26 mouse cellular contexts compared by ENCODE assay signal in genomic region chr6:146108695-146109094, GRCm38 (mm10).
A peak's percentile ranks its signal among the peaks of the same experiment; 100 is the strongest.
DNase-seq lines count a peak whose midpoint lies in the region; ATAC-seq and TF ChIP-seq lines count a peak whose summit lies in the region.
"Had no signal": no experiment of that assay in that cellular context is flagged by ENCODE, and none has a peak within 500 bp of the region (broad histone marks: within the 10 kb centered on the region; RNA-seq: fewer than 3 reads in every experiment).

No protein-coding gene starts in this region.

- ATAC-seq in embryonic facial prominence, embryonic 12.5 days (ENCODE audit: insufficient number of reproducible peaks, insufficient read depth, low FRiP score, low TSS enrichment): 0 out of 2 replicates have a peak, but pooled peaks have one; percentile 52
- ATAC-seq in lung, postnatal 0 days: no peak
- peak; percentile 48; the same call in 1 of the 2 replicates for ATAC-seq in limb, embryonic 13.5 days (ENCODE audit: low FRiP score, low read depth)
- ATAC-seq: forebrain, embryonic 15.5 days; hindbrain, embryonic 16.5 days; Patski had no signal

- H3K36me3 ChIP-seq in embryonic facial prominence, embryonic 12.5 days: no peaks in the 10 kb centered on the region
- H3K36me3 ChIP-seq in embryonic facial prominence, embryonic 10.5 days (replicated peaks): no peaks in the 10 kb centered on the region
- no peaks in the 10 kb centered on the region for H3K36me3 ChIP-seq in lung, postnatal 0 days (ENCODE audit: insufficient read depth, low read length)
- H3K36me3 ChIP-seq in limb, embryonic 13.5 days: no peaks in the 10 kb centered on the region
- H3K36me3 ChIP-seq: forebrain, embryonic 12.5 days; forebrain, embryonic 15.5 days; hindbrain, embryonic 10.5 days; hindbrain, embryonic 13.5 days had no signal

- no peak for TF ChIP-seq EP300 in lung, postnatal 0 days (IDR thresholded peaks at IDR 0.05)

- no peak for DNase-seq in embryonic facial prominence, embryonic 10.5 days (ENCODE audit: low spot score)
- DNase-seq in lung, postnatal 0 days (ENCODE audit: low spot score): peak; percentile 19
- DNase-seq in lung, adult 2 months: no peak
- DNase-seq in cerebellum, adult 11 months: no peak
- no peak for DNase-seq in layer of hippocampus, adult 18-20 months (ENCODE audit: low spot score in 2 of 2)
- no peak for DNase-seq in gastrocnemius, adult 2 months
- DNase-seq: adrenal gland, postnatal 10 days; adrenal gland, postnatal 36 days; cerebellum, adult 2 months; cerebellum, adult 9-11 months; cerebellum, postnatal 25 days; embryo, embryonic 11 days; gastrocnemius, postnatal 10 days; gastrocnemius, postnatal 36 days had no signal

- H3K27me3 ChIP-seq in embryonic facial prominence, embryonic 12.5 days: no peaks in the 10 kb centered on the region
- H3K27me3 ChIP-seq in embryonic facial prominence, embryonic 10.5 days (replicated peaks; ENCODE audit: low read depth, poor library complexity, severe bottlenecking): peaks cover 3% of the 10 kb centered on the region; the same call in 1 of the 2 replicates
- H3K27me3 ChIP-seq in lung, postnatal 0 days (replicated peaks; ENCODE audit: insufficient read depth, low read length): no peaks in the 10 kb centered on the region
- H3K27me3 ChIP-seq in limb, embryonic 13.5 days: no peaks in the 10 kb centered on the region
- H3K27me3 ChIP-seq: CH12.LX; forebrain, embryonic 12.5 days; forebrain, embryonic 15.5 days; hindbrain, embryonic 13.5 days; Patski had no signal

- no peak overlapping the region for H3K27ac ChIP-seq in embryonic facial prominence, embryonic 12.5 days
- H3K27ac ChIP-seq in embryonic facial prominence, embryonic 10.5 days (replicated peaks): no peak overlapping the region
- H3K27ac ChIP-seq in lung, postnatal 0 days (ENCODE audit: low read length): no peak overlapping the region
- no peak overlapping the region for H3K27ac ChIP-seq in limb, embryonic 13.5 days
- H3K27ac ChIP-seq in gastrocnemius, adult 2 months: no peak overlapping the region
- H3K27ac ChIP-seq: forebrain, embryonic 12.5 days; forebrain, embryonic 15.5 days; hindbrain, embryonic 10.5 days; hindbrain, embryonic 13.5 days had no signal

- peaks cover 10% of the 10 kb centered on the region; the same call in 1 of the 2 replicates for H3K4me1 ChIP-seq in embryonic facial prominence, embryonic 12.5 days
- H3K4me1 ChIP-seq in embryonic facial prominence, embryonic 10.5 days: peaks cover 31% of the 10 kb centered on the region
- H3K4me1 ChIP-seq in lung, postnatal 0 days (ENCODE audit: insufficient read depth, low read depth, low read length): no peaks in the 10 kb centered on the region
- no peaks in the 10 kb centered on the region for H3K4me1 ChIP-seq in lung, adult 2 months (ENCODE audit: control insufficient read depth, insufficient read depth, low read length)
- peaks cover 27% of the 10 kb centered on the region for H3K4me1 ChIP-seq in limb, embryonic 13.5 days

- H3K4me3 ChIP-seq in embryonic facial prominence, embryonic 12.5 days: no peak overlapping the region
- no peak overlapping the region for H3K4me3 ChIP-seq in embryonic facial prominence, embryonic 10.5 days
- H3K4me3 ChIP-seq in lung, postnatal 0 days (ENCODE audit: low read depth, low read length): no peak overlapping the region
- H3K4me3 ChIP-seq in lung, adult 2 months (replicated peaks; ENCODE audit: extremely low read depth, low read depth, low read length): no peak overlapping the region
- H3K4me3 ChIP-seq in limb, embryonic 13.5 days: no peak overlapping the region
- no peak overlapping the region for H3K4me3 ChIP-seq in gastrocnemius, adult 2 months
- H3K4me3 ChIP-seq: erythroblast, embryonic 14.5 days; forebrain, embryonic 12.5 days; forebrain, embryonic 15.5 days; hindbrain, embryonic 10.5 days; hindbrain, embryonic 13.5 days had no signal

- no peaks in the 10 kb centered on the region for H3K9me3 ChIP-seq in embryonic facial prominence, embryonic 12.5 days
- H3K9me3 ChIP-seq in embryonic facial prominence, embryonic 10.5 days: 0 out of 2 replicates have a peak, but pooled peaks cover 2% of the 10 kb centered on the region
- no peaks in the 10 kb centered on the region for H3K9me3 ChIP-seq in lung, postnatal 0 days (ENCODE audit: low read length)
- no peaks in the 10 kb centered on the region for H3K9me3 ChIP-seq in limb, embryonic 13.5 days
- H3K9me3 ChIP-seq: forebrain, embryonic 12.5 days; G1E; hindbrain, embryonic 13.5 days had no signal

- no peak for TF ChIP-seq POLR2A in lung, adult 2 months (IDR thresholded peaks at IDR 0.05; ENCODE audit: borderline replicate concordance, extremely low read depth, low read depth, low read length)

- H3K9ac ChIP-seq in embryonic facial prominence, embryonic 12.5 days: no peak overlapping the region
- no peak overlapping the region for H3K9ac ChIP-seq in lung, postnatal 0 days (replicated peaks; ENCODE audit: low read depth)
- H3K9ac ChIP-seq in limb, embryonic 13.5 days: no peak overlapping the region
- H3K9ac ChIP-seq: forebrain, embryonic 12.5 days; forebrain, embryonic 15.5 days; hindbrain, embryonic 13.5 days had no signal

- intact Hi-C loops in gastrocnemius, adult 2 months (cut with DNase I): no loop called here

- H3K4me2 ChIP-seq in embryonic facial prominence, embryonic 12.5 days (replicated peaks): no peak overlapping the region
- no peak overlapping the region for H3K4me2 ChIP-seq in lung, postnatal 0 days (replicated peaks; ENCODE audit: low read depth, low read length)
- no peak overlapping the region for H3K4me2 ChIP-seq in limb, embryonic 13.5 days (replicated peaks)
- H3K4me2 ChIP-seq: forebrain, embryonic 12.5 days; forebrain, embryonic 15.5 days; heart, embryonic 11.5 days; hindbrain, embryonic 13.5 days had no signal

- TF ChIP-seq CTCF in lung, postnatal 0 days (IDR thresholded peaks at IDR 0.05): no peak
- TF ChIP-seq CTCF in lung, adult 2 months (IDR thresholded peaks at IDR 0.05; ENCODE audit: insufficient read depth, low read length): no peak
- no peak for TF ChIP-seq CTCF in gastrocnemius, adult 2 months (IDR thresholded peaks at IDR 0.05)

- 73% methylated on average over 7 of the region's 7 CpGs for WGBS in embryonic facial prominence, embryonic 12.5 days
- 88% methylated on average over 7 of the region's 7 CpGs for WGBS in embryonic facial prominence, embryonic 10.5 days
- 65% methylated on average over 7 of the region's 7 CpGs for WGBS in lung, postnatal 0 days
- WGBS in lung, adult 2 months: 81% methylated on average over 7 of the region's 7 CpGs
- 68% methylated on average over 7 of the region's 7 CpGs for WGBS in limb, embryonic 13.5 days
